Mouse (Mus musculus): ENCODE results near the gene Efhc1. TPM values are rescaled to one million over a fixed set of nuclear protein-coding genes. Genes with fewer than 3 reads are reported as not detected.

Gene Efhc1
- polyA plus RNA-seq, 1 experiment = 4.2 TPM

DNA sequence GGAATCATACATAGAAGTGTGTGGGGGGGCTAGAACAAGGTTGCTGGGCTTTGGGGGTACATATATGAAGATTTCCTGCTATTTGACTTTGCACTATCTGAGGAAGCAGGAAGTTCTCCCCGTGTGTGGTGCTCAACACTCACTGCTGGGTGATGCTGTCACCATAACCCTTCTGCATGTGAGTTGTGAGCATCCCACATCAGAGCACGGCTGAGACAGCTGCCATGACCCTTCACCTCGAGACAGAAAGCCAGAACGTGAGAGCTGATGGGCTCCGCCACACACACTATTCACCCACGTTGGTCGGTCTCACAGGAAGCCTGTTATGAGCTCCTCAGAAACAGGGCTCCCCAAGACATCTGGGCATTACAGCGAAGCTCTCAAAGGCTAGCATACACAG is 53.2 kb downstream of the Efhc1 start:
- Histone ChIP-seq H3K27ac (ENCODE audit: insufficient read depth, low read length) (no peak overlapping the region), H3K9ac (ENCODE audit: low read depth, poor library complexity, severe bottlenecking) (no peak overlapping the region), H3K36me3 (ENCODE audit: control insufficient read depth, insufficient read depth, low read length, poor library complexity, severe bottlenecking) (no peaks in the 10 kb centered on the region; the same call in 1 of the 2 replicates), H3K27me3 (ENCODE audit: control insufficient read depth, insufficient read depth, low read length, poor library complexity, severe bottlenecking) (no peaks in the 10 kb centered on the region), H3K4me1 (ENCODE audit: control insufficient read depth, insufficient read depth, low read length) (no peaks in the 10 kb centered on the region), H3K9me3 (replicated peaks; ENCODE audit: control insufficient read depth, insufficient read depth, low read length, poor library complexity, severe bottlenecking) (no peaks in the 10 kb centered on the region), H3K4me3 (ENCODE audit: low read depth, low read length) (no peak overlapping the region)
- TF ChIP-seq CTCF (IDR thresholded peaks at IDR 0.05; ENCODE audit: low read depth, low read length) (no peak), EP300 (IDR thresholded peaks at IDR 0.05; ENCODE audit: insufficient read depth, low read depth, low read length) (no peak), POLR2A (IDR thresholded peaks at IDR 0.05; ENCODE audit: insufficient read depth, low read length) (no peak)

DNA sequence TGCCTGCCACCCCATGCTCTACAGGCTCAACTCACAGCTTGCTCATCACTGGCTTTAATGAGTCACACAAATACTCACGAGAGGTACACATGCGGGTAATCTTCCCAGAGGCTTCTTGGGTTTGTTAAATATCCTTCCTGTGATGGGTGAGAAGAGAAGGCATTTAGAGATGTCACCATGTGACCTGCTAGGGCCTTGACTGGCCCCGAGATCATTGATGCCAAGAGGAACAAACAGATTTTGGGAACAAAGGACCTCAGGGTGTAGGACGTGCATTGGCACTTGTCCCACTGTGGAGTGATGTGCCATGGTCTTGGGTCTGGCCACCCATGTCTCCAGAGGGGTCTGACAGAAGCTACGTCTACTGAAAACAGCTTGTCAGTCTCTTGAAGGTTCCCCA is 55.3 kb downstream of the Efhc1 start:
- Histone ChIP-seq H3K9me3 (replicated peaks; ENCODE audit: control insufficient read depth, insufficient read depth, low read length, poor library complexity, severe bottlenecking) (no peaks in the 10 kb centered on the region), H3K27me3 (ENCODE audit: control insufficient read depth, insufficient read depth, low read length, poor library complexity, severe bottlenecking) (no peaks in the 10 kb centered on the region), H3K9ac (ENCODE audit: low read depth, poor library complexity, severe bottlenecking) (no peak overlapping the region), H3K36me3 (ENCODE audit: control insufficient read depth, insufficient read depth, low read length, poor library complexity, severe bottlenecking) (no peaks in the 10 kb centered on the region; the same call in 1 of the 2 replicates), H3K4me3 (ENCODE audit: low read depth, low read length) (no peak overlapping the region), H3K27ac (ENCODE audit: insufficient read depth, low read length) (no peak overlapping the region), H3K4me1 (ENCODE audit: control insufficient read depth, insufficient read depth, low read length) (no peaks in the 10 kb centered on the region)
- TF ChIP-seq CTCF (IDR thresholded peaks at IDR 0.05; ENCODE audit: low read depth, low read length) (no peak), POLR2A (IDR thresholded peaks at IDR 0.05; ENCODE audit: insufficient read depth, low read length) (no peak), EP300 (IDR thresholded peaks at IDR 0.05; ENCODE audit: insufficient read depth, low read depth, low read length) (no peak)

DNA sequence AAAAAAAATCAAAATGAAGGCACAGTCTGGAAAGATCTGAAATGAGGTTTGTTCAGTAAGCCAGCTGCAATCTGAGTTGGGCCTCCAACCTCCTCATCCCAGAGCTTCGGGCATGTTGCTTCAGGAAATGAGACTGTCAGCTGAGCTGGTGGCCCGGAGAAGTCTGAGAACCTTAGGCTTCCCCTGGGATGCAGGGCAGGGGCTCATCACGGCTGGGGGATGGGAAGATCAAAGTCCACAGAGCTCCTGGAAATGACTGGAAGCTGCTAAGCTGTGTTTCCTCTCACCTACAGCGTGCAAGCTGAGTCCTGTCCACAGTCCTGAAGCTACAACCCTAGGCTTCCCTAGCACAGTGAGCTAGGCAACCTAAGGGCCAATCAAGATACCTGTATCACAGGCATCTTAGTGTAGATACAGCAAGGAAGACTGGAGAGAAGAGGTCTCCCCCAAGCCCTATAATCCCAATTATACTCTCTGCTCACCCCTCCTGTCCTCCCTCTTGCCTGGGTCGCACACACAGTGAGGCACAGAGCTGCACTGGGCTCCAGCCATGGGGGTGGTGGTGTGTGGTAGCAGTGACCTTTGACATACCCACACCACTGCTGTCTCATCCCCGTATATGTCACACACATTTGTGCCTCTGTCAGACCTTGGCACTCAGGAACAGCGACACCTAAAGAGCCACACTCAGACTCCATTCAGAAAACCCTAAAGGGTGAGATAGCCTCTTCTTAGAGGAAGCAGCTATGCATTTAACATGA is 56.7 kb downstream of the Efhc1 start:
- Histone ChIP-seq H3K4me1 (ENCODE audit: control insufficient read depth, insufficient read depth, low read length) (no peaks in the 10 kb centered on the region), H3K4me3 (ENCODE audit: low read depth, low read length) (no peak overlapping the region), H3K9ac (ENCODE audit: low read depth, poor library complexity, severe bottlenecking) (no peak overlapping the region), H3K27ac (ENCODE audit: insufficient read depth, low read length) (no peak overlapping the region), H3K9me3 (replicated peaks; ENCODE audit: control insufficient read depth, insufficient read depth, low read length, poor library complexity, severe bottlenecking) (no peaks in the 10 kb centered on the region), H3K27me3 (ENCODE audit: control insufficient read depth, insufficient read depth, low read length, poor library complexity, severe bottlenecking) (no peaks in the 10 kb centered on the region), H3K36me3 (ENCODE audit: control insufficient read depth, insufficient read depth, low read length, poor library complexity, severe bottlenecking) (no peaks in the 10 kb centered on the region; the same call in 1 of the 2 replicates)
- TF ChIP-seq POLR2A (IDR thresholded peaks at IDR 0.05; ENCODE audit: insufficient read depth, low read length) = no peak
- no peak for TF ChIP-seq CTCF (IDR thresholded peaks at IDR 0.05; ENCODE audit: low read depth, low read length)
- no peak for TF ChIP-seq EP300 (IDR thresholded peaks at IDR 0.05; ENCODE audit: insufficient read depth, low read depth, low read length)

DNA sequence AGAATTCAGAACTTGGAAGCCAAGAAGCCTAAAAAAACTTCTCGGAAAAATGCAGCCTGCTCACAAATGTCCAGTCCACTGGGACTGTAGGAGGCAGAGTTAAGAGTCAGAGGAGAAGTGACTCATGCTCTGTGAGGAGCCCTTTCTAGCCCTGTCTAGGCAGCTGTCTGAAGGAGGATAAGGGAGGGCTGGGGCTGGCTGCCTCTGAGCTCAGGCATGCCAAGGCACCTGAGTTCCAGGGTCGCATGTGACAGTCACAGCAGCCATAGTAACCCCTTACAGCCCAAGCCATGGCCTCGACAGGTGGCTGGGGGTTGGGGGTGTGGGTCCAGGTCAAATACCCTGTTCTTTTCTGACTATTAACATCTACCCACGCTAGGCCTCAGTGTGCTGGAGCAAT is 57.5 kb downstream of the Efhc1 start:
- Histone ChIP-seq H3K27me3 (ENCODE audit: control insufficient read depth, insufficient read depth, low read length, poor library complexity, severe bottlenecking) (no peaks in the 10 kb centered on the region), H3K9me3 (replicated peaks; ENCODE audit: control insufficient read depth, insufficient read depth, low read length, poor library complexity, severe bottlenecking) (no peaks in the 10 kb centered on the region), H3K4me1 (ENCODE audit: control insufficient read depth, insufficient read depth, low read length) (no peaks in the 10 kb centered on the region), H3K36me3 (ENCODE audit: control insufficient read depth, insufficient read depth, low read length, poor library complexity, severe bottlenecking) (no peaks in the 10 kb centered on the region; the same call in 1 of the 2 replicates), H3K27ac (ENCODE audit: insufficient read depth, low read length) (no peak overlapping the region), H3K9ac (ENCODE audit: low read depth, poor library complexity, severe bottlenecking) (no peak overlapping the region), H3K4me3 (ENCODE audit: low read depth, low read length) (no peak overlapping the region)
- TF ChIP-seq CTCF (IDR thresholded peaks at IDR 0.05; ENCODE audit: low read depth, low read length) (no peak), EP300 (IDR thresholded peaks at IDR 0.05; ENCODE audit: insufficient read depth, low read depth, low read length) (no peak), POLR2A (IDR thresholded peaks at IDR 0.05; ENCODE audit: insufficient read depth, low read length) (no peak)

DNA sequence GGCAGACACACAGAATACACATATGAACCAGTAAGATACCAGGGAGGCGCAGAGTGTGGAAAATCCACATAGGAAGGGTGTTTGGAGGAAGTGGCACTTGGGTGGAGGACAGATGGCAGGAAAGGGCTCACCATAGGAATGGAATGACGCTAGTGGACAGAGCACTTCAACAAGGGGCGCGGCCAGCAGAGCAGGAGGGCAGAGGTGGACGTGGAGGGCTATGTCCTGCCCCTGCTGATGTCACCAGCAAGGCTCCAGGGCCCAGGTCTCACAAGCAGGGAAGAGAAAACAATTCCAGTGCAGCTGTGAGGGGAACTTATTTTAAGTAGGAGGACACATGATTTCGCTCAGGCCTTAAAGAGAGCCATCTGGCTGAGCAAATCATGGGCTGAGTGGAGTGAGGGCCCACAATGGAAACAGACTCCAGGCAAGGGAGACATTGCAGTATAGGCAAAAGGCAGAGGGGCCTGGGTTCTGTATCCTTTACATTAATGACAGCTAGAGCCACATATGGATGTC is 58.9 kb downstream of the Efhc1 start:
- H3K27ac ChIP-seq (ENCODE audit: insufficient read depth, low read length) = no peak overlapping the region
- no peaks in the 10 kb centered on the region for H3K4me1 ChIP-seq (ENCODE audit: control insufficient read depth, insufficient read depth, low read length)
- H3K9me3 ChIP-seq (replicated peaks; ENCODE audit: control insufficient read depth, insufficient read depth, low read length, poor library complexity, severe bottlenecking) = no peaks in the 10 kb centered on the region
- no peak overlapping the region for H3K4me3 ChIP-seq (ENCODE audit: low read depth, low read length)
- no peaks in the 10 kb centered on the region; the same call in 1 of the 2 replicates for H3K36me3 ChIP-seq (ENCODE audit: control insufficient read depth, insufficient read depth, low read length, poor library complexity, severe bottlenecking)
- TF ChIP-seq CTCF (IDR thresholded peaks at IDR 0.05; ENCODE audit: low read depth, low read length) = no peak
- no peaks in the 10 kb centered on the region for H3K27me3 ChIP-seq (ENCODE audit: control insufficient read depth, insufficient read depth, low read length, poor library complexity, severe bottlenecking)
- no peak overlapping the region for H3K9ac ChIP-seq (ENCODE audit: low read depth, poor library complexity, severe bottlenecking)

DNA sequence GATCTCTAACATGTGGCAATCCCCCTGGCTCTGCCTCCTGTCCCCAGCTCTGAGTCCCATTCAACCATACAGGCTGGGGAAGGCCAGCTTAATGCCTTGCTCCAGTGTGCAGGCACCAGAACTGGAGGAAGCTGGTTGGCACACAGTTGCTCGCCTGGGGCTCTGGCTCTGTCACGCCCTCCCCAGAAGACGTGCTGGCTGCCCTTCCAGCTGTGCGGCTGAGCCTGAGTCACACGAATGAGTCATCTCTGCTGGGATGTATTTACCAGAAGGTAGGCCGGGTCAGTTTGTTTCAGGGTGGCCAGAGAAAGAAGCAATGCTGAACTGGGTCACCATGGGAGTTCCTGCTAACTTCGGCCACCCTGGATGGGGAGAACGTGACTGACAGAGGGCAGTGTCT is 63.0 kb downstream of the Efhc1 start:
- no peak overlapping the region for H3K27ac ChIP-seq (ENCODE audit: insufficient read depth, low read length)
- no peak overlapping the region for H3K4me3 ChIP-seq (ENCODE audit: low read depth, low read length)
- TF ChIP-seq POLR2A (IDR thresholded peaks at IDR 0.05; ENCODE audit: insufficient read depth, low read length) (no peak), CTCF (IDR thresholded peaks at IDR 0.05; ENCODE audit: low read depth, low read length) (no peak), EP300 (IDR thresholded peaks at IDR 0.05; ENCODE audit: insufficient read depth, low read depth, low read length) (no peak)
- H3K36me3 ChIP-seq (ENCODE audit: control insufficient read depth, insufficient read depth, low read length, poor library complexity, severe bottlenecking) = no peaks in the 10 kb centered on the region
- no peaks in the 10 kb centered on the region for H3K4me1 ChIP-seq (ENCODE audit: control insufficient read depth, insufficient read depth, low read length)
- no peak overlapping the region for H3K9ac ChIP-seq (ENCODE audit: low read depth, poor library complexity, severe bottlenecking)
- H3K9me3 ChIP-seq (replicated peaks; ENCODE audit: control insufficient read depth, insufficient read depth, low read length, poor library complexity, severe bottlenecking) = peaks cover 6% of the 10 kb centered on the region; the same call in 1 of the 2 replicates
- H3K27me3 ChIP-seq (ENCODE audit: control insufficient read depth, insufficient read depth, low read length, poor library complexity, severe bottlenecking) = no peaks in the 10 kb centered on the region

Data from ES-Bruce4 (cell line).